20 mouse cellular contexts compared by ENCODE assay signal in the genomic region with DNA sequence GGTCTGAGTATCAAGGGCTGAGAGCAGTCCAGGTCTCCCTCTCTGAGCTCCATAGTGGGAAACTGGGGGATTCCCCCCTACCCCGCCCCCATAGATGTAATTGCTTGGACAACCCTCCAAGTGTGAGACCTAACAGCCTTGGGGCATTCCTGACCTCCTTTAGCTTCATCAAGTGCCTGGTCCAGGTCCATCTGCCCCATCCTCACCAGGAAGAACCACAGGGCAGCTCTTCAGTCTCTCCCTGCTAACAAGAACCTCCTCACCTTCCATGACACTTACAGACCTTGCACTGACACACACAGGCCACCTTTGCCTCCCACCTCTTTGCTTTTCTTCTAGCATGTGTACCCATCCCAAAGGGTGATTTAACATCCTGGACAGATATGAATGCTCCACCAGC. TPM values are rescaled to one million over a fixed set of nuclear protein-coding genes. Genes with fewer than 3 reads are reported as not detected.
A peak's percentile ranks its signal among the peaks of the same experiment; 100 is the strongest.
DNase-seq lines count a peak whose midpoint lies in the region; ATAC-seq and TF ChIP-seq lines count a peak whose summit lies in the region.
"Had no signal": no experiment of that assay in that cellular context is flagged by ENCODE, and none has a peak within 500 bp of the region (broad histone marks: within the 10 kb centered on the region; RNA-seq: fewer than 3 reads in every experiment).

No protein-coding gene starts in this region.

- TF ChIP-seq CTCF in layer of hippocampus, adult 2 months (conservative IDR thresholded peaks at IDR 0.05), result no peak

- no peak for DNase-seq in cerebellum, postnatal 4 days (ENCODE audit: low spot score in 2 of 2)
- no peak for DNase-seq in heart, adult 8-10 months (ENCODE audit: low spot score)
- DNase-seq in layer of hippocampus, adult 2 months (ENCODE audit: low spot score in 2 of 2), result no peak
- no peak for DNase-seq in layer of hippocampus, postnatal 36 days
- peak; percentile 23 for DNase-seq in retina, postnatal 1 day
- DNase-seq in retina, embryonic 14.5 days (ENCODE audit: low spot score), result no peak
- DNase-seq: heart, postnatal 36 days; thymus, postnatal 4 days had no signal

- H3K4me1 ChIP-seq in heart, embryonic 16.5 days (ENCODE audit: control insufficient read depth, insufficient read depth, low read length), result no peaks in the 10 kb centered on the region
- H3K4me1 ChIP-seq: embryonic facial prominence, embryonic 10.5 days; lung, embryonic 15.5 days had no signal

- no peaks in the 10 kb centered on the region for H3K9me3 ChIP-seq in heart, embryonic 16.5 days (replicated peaks; ENCODE audit: control insufficient read depth, low read length)
- H3K9me3 ChIP-seq: embryonic facial prominence, embryonic 10.5 days; lung, embryonic 15.5 days had no signal

- H3K27ac ChIP-seq in heart, embryonic 16.5 days (ENCODE audit: low read length), result peak overlapping the region; percentile 30; the same call in 1 of the 2 replicates
- H3K27ac ChIP-seq in layer of hippocampus, adult 2 months, result peak overlapping the region; percentile 87
- H3K27ac ChIP-seq: embryonic facial prominence, embryonic 10.5 days; lung, embryonic 15.5 days had no signal

- peak overlapping the region; percentile 16; the same call in 1 of the 2 replicates for H3K9ac ChIP-seq in heart, embryonic 16.5 days (ENCODE audit: low read length)
- H3K9ac ChIP-seq: lung, embryonic 15.5 days had no signal

- WGBS in heart, embryonic 16.5 days, result 90% methylated on average over 1 of the region's 1 CpGs

- H3K4me2 ChIP-seq in heart, embryonic 16.5 days (ENCODE audit: low read depth, low read length), result no peak overlapping the region; the same call in 1 of the 2 replicates
- H3K4me2 ChIP-seq: liver, embryonic 11.5 days; lung, embryonic 15.5 days had no signal

- H3K27me3 ChIP-seq in heart, embryonic 16.5 days (ENCODE audit: control insufficient read depth, insufficient read depth, low read length), result no peaks in the 10 kb centered on the region
- H3K27me3 ChIP-seq: lung, embryonic 15.5 days had no signal

- H3K36me3 ChIP-seq in heart, embryonic 16.5 days (ENCODE audit: control insufficient read depth, insufficient read depth), result no peaks in the 10 kb centered on the region
- H3K36me3 ChIP-seq: lung, embryonic 15.5 days had no signal

- no peak overlapping the region for H3K4me3 ChIP-seq in heart, embryonic 16.5 days (ENCODE audit: low read length)
- H3K4me3 ChIP-seq in layer of hippocampus, adult 2 months, result no peak overlapping the region; the same call in 1 of the 2 replicates
- H3K4me3 ChIP-seq: embryonic facial prominence, embryonic 10.5 days; erythroblast, embryonic 14.5 days; lung, embryonic 15.5 days had no signal

- ATAC-seq in cerebellum, adult (ENCODE audit: insufficient number of reproducible peaks, low FRiP score, low TSS enrichment), result peak; percentile 87
- ATAC-seq in heart, embryonic 16.5 days (replicated peaks; ENCODE audit: extremely low read depth, insufficient read depth, low FRiP score), result no peak
- ATAC-seq: intestine, postnatal 0 days had no signal

RNA-seq across cellular contexts. Expression of gene Nrros, which starts 11.4 kb away (rescaled TPM):
- polyA plus RNA-seq in heart, embryonic 16.5 days (2015; fragmentation: Nextera tagmentation; extraction: Ambion mirVana), result 18.1 and 20.5 TPM in 2 replicates
- total RNA-seq in heart, adult 8-10 months (2022), result 1 to 10 TPM; 3.5 to 4.6 (median 3.5) TPM
- 10 to 100 TPM; 11.2 to 11.6 TPM for total RNA-seq in layer of hippocampus, adult 2 months (2021)
- total RNA-seq in layer of hippocampus, postnatal 36 days (2021), result 10 to 100 TPM in 1 of 2 experiments, 1 to 10 TPM in 1; 8.9 to 11.9 TPM

RNA-seq across cellular contexts. Expression of gene Bex6, which starts 25.6 kb away (rescaled TPM):
- polyA plus RNA-seq in heart, embryonic 16.5 days (2015; fragmentation: Nextera tagmentation; extraction: Ambion mirVana), result 0.47 and 1.1 TPM in 2 replicates
- total RNA-seq in heart, adult 8-10 months (2022), result not detected
- total RNA-seq in layer of hippocampus, adult 2 months (2021), result not detected
- total RNA-seq in layer of hippocampus, postnatal 36 days (2021), result not detected
- total RNA-seq: adrenal gland, adult 8-10 months; gastrocnemius, adult 18-20 months; heart, postnatal 36 days; left cerebral cortex, adult 18-20 months; neutrophil, adult 5-6 weeks had no signal
- polyA plus RNA-seq: embryonic facial prominence, embryonic 10.5 days; erythroblast, embryonic 14.5 days; large intestine, adult 2 months had no signal

RNA-seq across cellular contexts. Expression of gene Cep19, which starts 54.4 kb away (rescaled TPM):
- polyA plus RNA-seq in heart, embryonic 16.5 days (2015; fragmentation: Nextera tagmentation; extraction: Ambion mirVana), result 21.7 and 26.3 TPM in 2 replicates
- 10 to 100 TPM in 3 of 4 experiments, 1 to 10 TPM in 1; 9.1 to 12.9 (median 12.4) TPM for total RNA-seq in heart, adult 8-10 months (2022)
- 10 to 100 TPM; 62.8 to 65.5 TPM for total RNA-seq in layer of hippocampus, adult 2 months (2021)
- total RNA-seq in layer of hippocampus, postnatal 36 days (2021), result 10 to 100 TPM; 63.0 to 63.9 TPM

RNA-seq across cellular contexts. Expression of gene Pigx, which starts 54.4 kb away (rescaled TPM):
- polyA plus RNA-seq in heart, embryonic 16.5 days (2015; fragmentation: Nextera tagmentation; extraction: Ambion mirVana), result 63.6 and 73.0 TPM in 2 replicates
- total RNA-seq in heart, adult 8-10 months (2022), result 10 to 100 TPM; 17.3 to 20.2 (median 20.0) TPM
- 10 to 100 TPM; 24.2 to 27.3 TPM for total RNA-seq in layer of hippocampus, adult 2 months (2021)
- 10 to 100 TPM; 26.7 to 28.0 TPM for total RNA-seq in layer of hippocampus, postnatal 36 days (2021)

Comparison
In these comparisons a context has a peak if more than half of its experiments do, and no peak if none do; other contexts are left out.
1. RNA of gene Cep19, which starts 54.4 kb away (total RNA-seq): 62.8 to 65.5 TPM in layer of hippocampus, adult 2 months and 63.0 to 63.9 TPM in layer of hippocampus, postnatal 36 days; 9.1 to 12.9 TPM in heart, adult 8-10 months; every median in the first group is over 4 times any median in the second.